Mouse (Mus musculus) stomach, embryonic 15.5 days (tissue): ENCODE measurements at regions not wholly inside any gene's neighbourhood (a gene's known extent, or its start where the extent isn't known, plus 50 kb on each side); places are given as distances from the start of the nearest gene placed in this dataset.

Source experiments
- ATAC-seq: fragments of 200-750 bp; cut with Nextera tagmentation; 2 replicates; pipeline ENCODE4 v1.8.0; 2017; ENCODE audit warnings: low read depth, moderate number of reproducible peaks, moderate TSS enrichment; ENCODE audit not compliant: insufficient read depth, low FRiP score
- H3K27ac ChIP-seq: fragments of 300-500 bp; sonication (generic); 2 replicates; pipeline ENCODE4 v1.5.1; 2015; ENCODE audit warnings: mild to moderate bottlenecking, inconsistent platforms
- H3K27me3 ChIP-seq: fragments of 300-500 bp; sonication (generic); replicated peaks from 2 replicates; pipeline ENCODE4 v1.6.1; 2015; ENCODE audit warnings: inconsistent platforms
- H3K36me3 ChIP-seq: fragments of 300-500 bp; sonication (generic); 2 replicates; pipeline ENCODE4 v1.6.1; 2015; ENCODE audit warnings: inconsistent platforms
- H3K4me1 ChIP-seq: fragments of 300-500 bp; sonication (generic); 2 replicates; pipeline ENCODE4 v1.6.1; 2015; ENCODE audit warnings: inconsistent platforms
- H3K4me2 ChIP-seq: fragments of 300-500 bp; sonication (generic); 2 replicates; pipeline ENCODE4 v1.6.1; 2015; ENCODE audit warnings: mild to moderate bottlenecking, inconsistent platforms
- H3K4me3 ChIP-seq: fragments of 300-500 bp; sonication (generic); replicated peaks from 2 replicates; pipeline ENCODE4 v1.5.1; 2015; ENCODE audit warnings: inconsistent platforms
- H3K9ac ChIP-seq: fragments of 300-500 bp; sonication (generic); 2 replicates; pipeline ENCODE4 v1.6.1; 2015; ENCODE audit warnings: inconsistent platforms
- H3K9me3 ChIP-seq: fragments of 300-500 bp; sonication (generic); 2 replicates; pipeline ENCODE4 v1.6.1; 2016; ENCODE audit warnings: inconsistent platforms
- WGBS: fragments of 180-500 bp; shearing (Covaris S2); methylation state at CpG from one replicate; pipeline ENCODE4 v1.1.7; 2015; 5-methylcytosine and 5-hydroxymethylcytosine counted together

DNA sequence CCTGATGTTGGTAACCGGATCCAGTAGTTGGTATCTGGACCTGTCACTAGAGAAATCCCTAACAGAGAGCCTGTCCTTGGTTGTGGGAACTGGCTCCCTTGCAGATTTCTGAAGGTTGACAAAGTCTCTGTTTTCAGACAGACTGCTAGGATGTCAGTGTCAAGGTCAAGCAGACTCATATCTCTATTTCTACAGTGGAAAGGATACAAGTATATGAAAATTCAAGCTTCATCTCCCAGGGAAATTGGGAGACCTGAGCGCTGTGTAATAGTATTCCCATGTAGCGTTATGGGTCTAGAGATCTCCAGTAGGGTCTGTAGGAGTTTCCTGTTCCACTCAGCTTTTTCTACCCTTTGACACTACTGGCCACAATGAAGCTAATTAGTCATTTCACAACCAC is 287.4 kb upstream of the Pkdcc start:
- H3K27ac ChIP-seq: no peak overlapping the region
- H3K36me3 ChIP-seq: no peaks in the 10 kb centered on the region
- no peak overlapping the region for H3K9ac ChIP-seq
- WGBS: 80% methylated on average over 3 of the region's 3 CpGs
- H3K4me2 ChIP-seq: no peak overlapping the region
- H3K9me3 ChIP-seq: no peaks in the 10 kb centered on the region
- no peaks in the 10 kb centered on the region for H3K27me3 ChIP-seq
- no peak overlapping the region for H3K4me3 ChIP-seq
- no peak for ATAC-seq
- no peaks in the 10 kb centered on the region for H3K4me1 ChIP-seq

DNA sequence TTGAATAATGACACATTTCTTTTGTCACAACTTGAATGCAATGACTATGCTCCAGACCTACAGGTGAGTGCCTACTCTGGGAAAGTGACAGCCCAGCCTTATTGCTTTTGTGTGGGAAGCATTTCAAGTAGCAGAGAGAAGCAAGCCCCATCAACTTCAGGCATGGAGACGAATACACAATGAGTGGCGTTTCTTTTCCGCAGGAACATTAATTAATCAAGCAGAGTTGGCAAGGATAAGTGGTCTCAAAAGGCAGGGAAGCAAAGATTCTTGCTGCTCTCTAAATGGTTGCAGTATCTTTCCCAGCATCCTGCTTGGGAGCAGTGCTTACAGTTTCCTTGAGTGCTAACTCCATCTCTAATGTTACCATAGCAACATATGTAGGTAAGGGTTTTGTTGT is 285.6 kb upstream of the Pkdcc start:
- no peak overlapping the region for H3K4me2 ChIP-seq
- no peaks in the 10 kb centered on the region for H3K36me3 ChIP-seq
- H3K9ac ChIP-seq: no peak overlapping the region
- no peaks in the 10 kb centered on the region for H3K9me3 ChIP-seq
- no peak for ATAC-seq
- WGBS: 58% methylated on average over 3 of the region's 3 CpGs
- no peaks in the 10 kb centered on the region for H3K27me3 ChIP-seq
- no peak overlapping the region for H3K4me3 ChIP-seq
- no peak overlapping the region for H3K27ac ChIP-seq
- H3K4me1 ChIP-seq: no peaks in the 10 kb centered on the region

DNA sequence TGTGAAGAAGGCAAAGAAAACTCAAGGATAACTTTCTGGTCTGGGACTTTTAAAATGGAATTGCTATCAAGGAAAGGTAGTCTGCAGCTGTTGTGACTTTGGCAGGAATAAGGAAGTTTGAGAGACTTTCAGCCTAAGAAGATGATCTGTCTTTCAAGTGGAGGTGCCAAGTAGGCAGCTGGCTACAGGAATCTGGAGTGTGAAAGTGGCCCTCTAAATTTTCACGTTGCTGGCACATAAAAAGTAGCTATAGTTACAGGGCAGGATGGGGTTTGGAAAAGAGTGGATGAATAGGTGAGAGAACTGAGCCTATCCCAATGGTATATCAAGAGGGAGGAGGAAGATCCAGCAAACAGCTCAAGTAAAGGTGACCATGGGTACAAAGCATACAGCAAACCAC is 284.4 kb upstream of the Pkdcc start:
- 43% methylated on average over 1 of the region's 1 CpGs for WGBS

DNA sequence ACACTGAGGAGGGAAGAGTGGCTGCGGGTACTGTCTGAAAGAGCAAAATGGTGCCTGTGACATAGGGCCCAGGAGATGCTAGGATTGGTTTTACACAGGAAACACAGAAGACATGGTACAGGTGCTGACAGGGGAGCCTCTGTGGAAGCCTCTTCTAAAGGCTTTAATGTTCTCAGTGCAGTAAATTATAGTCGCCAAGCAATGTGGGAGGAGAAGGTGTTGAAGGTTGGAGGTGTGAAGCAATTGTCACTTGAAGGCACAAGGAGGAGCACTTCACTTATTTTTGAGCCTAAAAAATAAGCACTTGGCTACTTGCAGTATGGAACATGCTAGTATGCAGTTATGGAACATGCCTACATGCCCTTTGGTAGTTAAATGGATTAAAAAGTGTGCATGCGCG is 283.6 kb upstream of the Pkdcc start:
- no peaks in the 10 kb centered on the region for H3K9me3 ChIP-seq
- no peaks in the 10 kb centered on the region for H3K27me3 ChIP-seq
- no peak overlapping the region for H3K27ac ChIP-seq
- no peak overlapping the region for H3K4me2 ChIP-seq
- H3K4me3 ChIP-seq: no peak overlapping the region
- no peak for ATAC-seq
- no peaks in the 10 kb centered on the region for H3K4me1 ChIP-seq
- H3K9ac ChIP-seq: no peak overlapping the region
- H3K36me3 ChIP-seq: no peaks in the 10 kb centered on the region
- WGBS: 84% methylated on average over 4 of the region's 4 CpGs

More for the DNA sequence above, 284.4 kb upstream of the Pkdcc start:
- H3K9me3 ChIP-seq: no peaks in the 10 kb centered on the region
- H3K27ac ChIP-seq: no peak overlapping the region
- no peak for ATAC-seq
- H3K27me3 ChIP-seq: no peaks in the 10 kb centered on the region
- H3K36me3 ChIP-seq: no peaks in the 10 kb centered on the region
- no peaks in the 10 kb centered on the region for H3K4me1 ChIP-seq
- H3K9ac ChIP-seq: no peak overlapping the region
- no peak overlapping the region for H3K4me2 ChIP-seq
- no peak overlapping the region for H3K4me3 ChIP-seq

DNA sequence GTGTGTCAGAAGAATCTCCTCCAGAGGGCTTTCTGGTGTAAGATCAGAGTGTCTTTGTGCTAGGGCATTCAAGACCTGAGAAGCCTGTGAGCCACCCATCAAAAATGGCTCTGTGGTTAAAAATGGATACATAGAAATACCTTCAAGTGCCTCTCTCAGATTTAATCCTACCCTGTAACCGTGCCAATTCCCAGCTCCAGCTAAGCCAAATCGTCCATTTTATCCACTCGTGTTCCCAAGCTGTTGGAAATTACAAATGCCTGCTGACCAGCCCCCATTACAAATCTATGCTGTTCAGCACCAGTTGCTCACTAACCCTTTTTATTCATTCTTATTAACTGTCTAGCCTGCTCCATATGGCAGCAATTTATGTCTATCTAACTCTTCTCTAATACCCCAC is 278.3 kb upstream of the Pkdcc start:
- 47% methylated on average over 3 of the region's 3 CpGs for WGBS

GRCm38 (mm10) chr17:82946083-82946482 is 269.0 kb upstream of the Pkdcc start:
- H3K27me3 ChIP-seq: no peaks in the 10 kb centered on the region
- H3K4me3 ChIP-seq: no peak overlapping the region
- no peaks in the 10 kb centered on the region for H3K36me3 ChIP-seq
- ATAC-seq: no peak
- H3K9ac ChIP-seq: no peak overlapping the region
- H3K4me2 ChIP-seq: no peak overlapping the region
- H3K9me3 ChIP-seq: no peaks in the 10 kb centered on the region
- H3K4me1 ChIP-seq: no peaks in the 10 kb centered on the region
- H3K27ac ChIP-seq: no peak overlapping the region
- WGBS: 48% methylated on average over 4 of the region's 4 CpGs

More for the DNA sequence above, 278.3 kb upstream of the Pkdcc start:
- Histone ChIP-seq H3K9me3 (no peaks in the 10 kb centered on the region), H3K4me1 (no peaks in the 10 kb centered on the region), H3K9ac (no peak overlapping the region), H3K4me2 (no peak overlapping the region), H3K27me3 (no peaks in the 10 kb centered on the region), H3K4me3 (no peak overlapping the region), H3K36me3 (no peaks in the 10 kb centered on the region), H3K27ac (no peak overlapping the region)
- no peak for ATAC-seq

DNA sequence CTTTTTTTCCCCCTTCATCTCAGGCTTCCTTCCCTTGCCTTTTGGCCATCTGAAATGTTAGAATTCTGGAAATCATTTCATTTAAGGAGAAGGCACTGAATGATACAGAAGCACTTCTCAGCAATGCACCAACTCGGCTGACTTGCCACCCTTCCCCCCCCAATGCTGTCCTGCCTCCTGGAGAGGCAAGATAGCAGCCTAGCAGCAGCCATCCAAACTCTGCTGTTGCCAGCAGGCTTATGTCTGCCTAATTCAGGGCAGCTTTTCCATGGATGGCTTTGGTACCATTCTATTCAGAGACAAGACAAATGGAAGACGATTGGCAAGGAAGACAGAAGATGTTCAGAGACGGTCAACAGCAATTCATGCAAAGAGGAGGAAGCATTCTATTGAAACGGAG is 265.3 kb upstream of the Pkdcc start:
- Histone ChIP-seq H3K4me2 (no peak overlapping the region), H3K4me3 (no peak overlapping the region), H3K27me3 (no peaks in the 10 kb centered on the region), H3K9me3 (no peaks in the 10 kb centered on the region), H3K36me3 (no peaks in the 10 kb centered on the region), H3K4me1 (no peaks in the 10 kb centered on the region), H3K27ac (no peak overlapping the region), H3K9ac (no peak overlapping the region)
- ATAC-seq: no peak
- 76% methylated on average over 4 of the region's 4 CpGs for WGBS

GRCm38 (mm10) chr17:82950268-82950667 is 264.8 kb upstream of the Pkdcc start:
- H3K27me3 ChIP-seq: no peaks in the 10 kb centered on the region
- H3K4me1 ChIP-seq: no peaks in the 10 kb centered on the region
- WGBS: 92% methylated on average over 14 of the region's 14 CpGs
- H3K4me3 ChIP-seq: no peak overlapping the region
- H3K27ac ChIP-seq: no peak overlapping the region
- no peaks in the 10 kb centered on the region for H3K9me3 ChIP-seq
- H3K36me3 ChIP-seq: no peaks in the 10 kb centered on the region
- H3K4me2 ChIP-seq: no peak overlapping the region
- H3K9ac ChIP-seq: no peak overlapping the region
- ATAC-seq: no peak

DNA sequence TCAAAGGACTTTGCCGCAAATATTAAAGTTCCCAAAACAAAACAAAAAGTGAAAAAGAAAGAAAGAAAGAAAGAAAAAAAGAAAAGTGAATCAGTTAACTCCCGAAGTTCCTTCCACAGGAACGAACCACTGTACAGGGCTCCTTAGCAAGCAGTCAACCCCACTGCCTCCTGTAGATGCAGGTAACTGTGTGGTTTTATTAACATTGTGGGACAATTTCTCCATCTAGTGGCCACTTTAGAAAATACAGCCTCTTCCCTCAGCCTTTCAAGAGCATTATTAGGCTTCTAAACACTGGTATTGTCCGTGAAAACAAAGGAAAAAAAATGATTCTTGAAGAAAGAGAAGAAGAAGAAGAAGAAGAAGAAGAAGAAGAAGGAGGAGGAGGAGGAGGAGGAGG is 257.7 kb upstream of the Pkdcc start:
- no peaks in the 10 kb centered on the region for H3K9me3 ChIP-seq
- H3K36me3 ChIP-seq: no peaks in the 10 kb centered on the region
- H3K27ac ChIP-seq: no peak overlapping the region
- no peaks in the 10 kb centered on the region for H3K4me1 ChIP-seq
- H3K4me3 ChIP-seq: no peak overlapping the region
- H3K4me2 ChIP-seq: no peak overlapping the region
- H3K27me3 ChIP-seq: no peaks in the 10 kb centered on the region
- ATAC-seq: no peak
- 36% methylated on average over 4 of the region's 4 CpGs for WGBS
- no peak overlapping the region for H3K9ac ChIP-seq

- 69% methylated on average over 3 of the region's 3 CpGs for WGBS
Observed at GRCm38 (mm10) chr17:82963374-82963773, 251.7 kb upstream of the Pkdcc start.

DNA sequence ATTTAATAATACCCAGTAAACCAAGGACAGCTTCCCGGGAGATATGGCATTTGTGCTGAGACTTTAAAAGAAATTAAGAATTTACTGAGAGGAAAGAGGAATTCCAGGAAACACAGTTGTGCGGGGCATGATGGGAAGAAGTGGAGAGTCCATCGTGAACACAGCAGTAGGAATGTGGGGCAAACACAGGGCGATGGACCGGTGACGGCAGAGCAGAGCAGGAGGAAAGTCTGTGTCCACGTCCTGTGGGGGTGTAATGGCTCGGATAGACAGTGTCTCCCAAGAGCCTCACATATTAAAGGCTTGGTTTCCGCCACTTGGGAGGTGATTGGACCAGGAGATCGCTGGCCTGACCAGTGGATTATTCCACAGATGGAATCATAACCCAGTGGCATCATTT is 215.4 kb upstream of the Pkdcc start:
- Histone ChIP-seq H3K27ac (no peak overlapping the region), H3K4me3 (no peak overlapping the region), H3K4me2 (no peak overlapping the region), H3K4me1 (no peaks in the 10 kb centered on the region), H3K36me3 (no peaks in the 10 kb centered on the region), H3K9me3 (no peaks in the 10 kb centered on the region), H3K9ac (no peak overlapping the region), H3K27me3 (no peaks in the 10 kb centered on the region)
- no peak for ATAC-seq
- 67% methylated on average over 10 of the region's 10 CpGs for WGBS

More at GRCm38 (mm10) chr17:82963374-82963773, 251.7 kb upstream of the Pkdcc start:
- no peak overlapping the region for H3K4me3 ChIP-seq
- H3K9me3 ChIP-seq: no peaks in the 10 kb centered on the region
- H3K9ac ChIP-seq: no peak overlapping the region
- no peak overlapping the region for H3K27ac ChIP-seq
- no peaks in the 10 kb centered on the region for H3K27me3 ChIP-seq
- no peak overlapping the region for H3K4me2 ChIP-seq
- no peak for ATAC-seq
- no peaks in the 10 kb centered on the region for H3K4me1 ChIP-seq
- H3K36me3 ChIP-seq: no peaks in the 10 kb centered on the region

GRCm38 (mm10) chr17:83000411-83000810 is 214.7 kb upstream of the Pkdcc start:
- no peak overlapping the region for H3K4me3 ChIP-seq
- H3K36me3 ChIP-seq: no peaks in the 10 kb centered on the region
- 58% methylated on average over 8 of the region's 8 CpGs for WGBS
- H3K9ac ChIP-seq: no peak overlapping the region
- H3K4me2 ChIP-seq: no peak overlapping the region
- H3K4me1 ChIP-seq: no peaks in the 10 kb centered on the region
- H3K9me3 ChIP-seq: no peaks in the 10 kb centered on the region
- H3K27ac ChIP-seq: no peak overlapping the region
- H3K27me3 ChIP-seq: no peaks in the 10 kb centered on the region
- ATAC-seq: no peak

DNA sequence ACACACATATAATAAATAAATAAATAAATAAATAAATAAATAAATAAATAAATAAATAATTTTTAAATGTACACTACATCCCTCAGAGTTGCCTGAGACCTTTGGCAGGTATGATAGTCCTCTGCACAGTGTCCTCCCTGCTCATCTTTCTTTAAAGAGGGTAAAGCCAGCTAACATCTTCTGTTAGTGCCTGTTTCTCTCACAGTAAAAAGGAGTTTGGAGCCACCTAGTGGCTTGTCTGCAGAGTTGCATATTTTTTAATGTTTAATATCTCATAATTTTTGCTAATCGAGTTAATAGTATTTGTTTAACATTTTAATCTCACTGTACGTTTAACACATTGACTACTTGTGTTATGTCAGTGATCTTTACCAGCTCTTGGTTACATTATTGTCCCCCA is 213.5 kb upstream of the Pkdcc start:
- ATAC-seq: no peak
- Histone ChIP-seq H3K4me1 (no peaks in the 10 kb centered on the region), H3K27me3 (no peaks in the 10 kb centered on the region), H3K4me2 (no peak overlapping the region), H3K9ac (no peak overlapping the region), H3K4me3 (no peak overlapping the region), H3K9me3 (no peaks in the 10 kb centered on the region), H3K36me3 (no peaks in the 10 kb centered on the region), H3K27ac (no peak overlapping the region)
- WGBS: 4% methylated on average over 2 of the region's 2 CpGs
